Mouse (Mus musculus): Measurements from ENCODE around the gene Dppa2.

DNA sequence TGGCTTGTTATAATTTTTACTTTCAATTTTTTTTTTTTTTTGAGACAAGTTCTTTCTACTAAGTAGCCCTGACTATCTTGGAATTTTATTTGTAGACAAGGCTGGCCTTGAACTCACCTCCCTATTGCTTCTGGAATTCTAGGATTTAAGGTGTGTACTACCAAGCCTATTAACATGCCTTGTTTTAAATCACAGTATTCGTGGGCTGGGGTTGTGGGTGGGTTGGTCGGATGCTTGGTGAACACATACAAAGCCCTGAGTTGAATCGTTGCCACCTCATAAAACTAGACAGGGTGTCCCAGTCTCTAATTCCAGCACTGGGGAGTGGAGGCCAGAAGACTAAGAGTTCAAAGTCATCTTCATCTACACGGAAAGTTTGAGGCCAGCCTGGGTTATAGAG lies 31.6 kb downstream of the Dppa2 start:
- TF ChIP-seq MAX (IDR thresholded peaks at IDR 0.05) (no peak), CTCF (IDR thresholded peaks at IDR 0.05; ENCODE audit: control insufficient read depth, insufficient read depth, insufficient read length) (no peak), MYOG (IDR thresholded peaks at IDR 0.05; ENCODE audit: control insufficient read depth, extremely low read depth, insufficient read length) (no peak), MYOD1 (IDR thresholded peaks at IDR 0.05; ENCODE audit: control insufficient read depth, insufficient read length, low read depth) (no peak)

All from C2C12 (cell line).